Mouse (Mus musculus) CD4-positive, CD25-positive, alpha-beta regulatory T cell, adult 2 months (primary cell): Measurements from ENCODE around the gene Phf23.
A peak's percentile ranks its signal among the peaks of the same experiment; 100 is the strongest.

Source experiments
- DNase-seq: peaks from one replicate; pipeline ENCODE4 v3.0.0-alpha.2; 2012; ENCODE audit warnings: low read depth, low spot score

The Phf23 gene

GRCm38 (mm10) chr11:69970775-69971174 is 24.8 kb upstream of the Phf23 start:
- DNase-seq, result no peak

- no peak for DNase-seq
Measured at GRCm38 (mm10) chr11:69974907-69975306, 20.7 kb upstream of the Phf23 start.

GRCm38 (mm10) chr11:69976271-69976670 is 19.3 kb upstream of the Phf23 start:
- DNase-seq, result no peak

- no peak for DNase-seq
Measured at GRCm38 (mm10) chr11:69979827-69980195, 15.8 kb upstream of the Phf23 start.

GRCm38 (mm10) chr11:69980196-69981140 is 15.1 kb upstream of the Phf23 start:
- peak; percentile 92 for DNase-seq

GRCm38 (mm10) chr11:69981141-69981762 is 14.3 kb upstream of the Phf23 start, which contains the start of gene Ctdnep1:
Gene Ctdnep1, plus strand, starts transcription at chr11:69981156.
- no peak for DNase-seq

GRCm38 (mm10) chr11:69982225-69982624 is 13.4 kb upstream of the Phf23 start, which contains the start of gene Elp5:
Gene Elp5, minus strand, starts transcription at chr11:69982517.
- DNase-seq, result no peak

GRCm38 (mm10) chr11:69982877-69983276 is 12.7 kb upstream of the Phf23 start:
- no peak for DNase-seq

- DNase-seq, result no peak
Measured at GRCm38 (mm10) chr11:69983377-69983776, 12.2 kb upstream of the Phf23 start.

- DNase-seq, result no peak
Measured at GRCm38 (mm10) chr11:69984431-69984830, 11.1 kb upstream of the Phf23 start.

GRCm38 (mm10) chr11:69989949-69990348 is 5.6 kb upstream of the Phf23 start:
- DNase-seq, result no peak

GRCm38 (mm10) chr11:69990850-69991691 is 4.5 kb upstream of the Phf23 start, which contains the start of gene Gabarap:
Gene Gabarap, plus strand, starts transcription at chr11:69991143.
- DNase-seq, result peak; percentile 97

- no peak for DNase-seq
Measured at GRCm38 (mm10) chr11:69991711-69992110, 3.9 kb upstream of the Phf23 start.

GRCm38 (mm10) chr11:69992396-69992795 is 3.2 kb upstream of the Phf23 start:
- no peak for DNase-seq

GRCm38 (mm10) chr11:69992932-69993331 is 2.6 kb upstream of the Phf23 start:
- no peak for DNase-seq

GRCm38 (mm10) chr11:69994401-69995090 is 1.0 kb upstream of the Phf23 start:
- DNase-seq, result no peak

GRCm38 (mm10) chr11:69996161-69997061 is 834 bp downstream of the Phf23 start:
- DNase-seq, result peak; percentile 80

- peak; percentile 92 for DNase-seq
Measured at GRCm38 (mm10) chr11:69997070-69997509, 1.5 kb downstream of the Phf23 start.

- DNase-seq, result peak; percentile 42
Measured at GRCm38 (mm10) chr11:69998567-69999491, 3.3 kb downstream of the Phf23 start.
